Mouse (Mus musculus) heart, adult 2 months (tissue): ENCODE data around the gene Col6a5.

Experiments used
- CTCF ChIP-seq: fragments of 200-600 bp; IDR thresholded peaks from 2 replicates; pipeline ENCODE4 v1.8.1; 2022; ENCODE audit warnings: antibody characterized with exemption, mild to moderate bottlenecking, moderate library complexity
- EP300 ChIP-seq: fragments of 200-500 bp; IDR thresholded peaks from 2 replicates; pipeline ENCODE4 v1.6.1; 2011; ENCODE audit warnings: low read depth, low read length, control low read depth; ENCODE audit not compliant: insufficient read depth
- POLR2A ChIP-seq: fragments of 200-500 bp; IDR thresholded peaks from 2 replicates; pipeline ENCODE4 v1.6.1; 2011; ENCODE audit warnings: mild to moderate bottlenecking, low read depth, low read length, control low read depth; ENCODE audit not compliant: insufficient read depth

- TF ChIP-seq CTCF (peak; percentile 86), POLR2A (no peak), EP300 (peak; percentile 73)
These were observed 102.7 kb downstream of the Col6a5 start for GRCm38 (mm10) chr9:105857773-105858172.
